Mouse (Mus musculus): ENCODE results near the gene Ndufb7. TPM values are rescaled to one million over a fixed set of nuclear protein-coding genes. Genes with fewer than 3 reads are reported as not detected.

Gene Ndufb7
- 123 and 125 TPM in 2 replicates for total RNA-seq (2023)

GRCm38 (mm10) chr8:83566469-83567395 lies at the start of gene Ndufb7:
TSS of gene Ndufb7 (plus strand) at chr8:83566671.

GRCm38 (mm10) chr8:83535736-83536135 lies 30.7 kb upstream of the Ndufb7 start, which contains the start of gene Olfr370:
TSS of gene Olfr370 (plus strand) at chr8:83535780.

GRCm38 (mm10) chr8:83607661-83608397 lies 41.4 kb downstream of the Ndufb7 start, which contains the start of the genes Tecr and Dnajb1:
TSS of gene Tecr (minus strand) at chr8:83607971.
TSS of gene Dnajb1 (plus strand) at chr8:83608193.

Other genes starting within 250 kb of the Ndufb7 start
- 9.1 and 12.5 TPM in 2 replicates for gene Elmod2, start 234.2 kb upstream of the Ndufb7 start, total RNA-seq (2023)
- gene Mgat4d, start 218.2 kb upstream of the Ndufb7 start, total RNA-seq (2023): not detected in 2 replicates
- gene Clgn, start 176.8 kb upstream of the Ndufb7 start, total RNA-seq (2023): not detected in 2 replicates
- gene Scoc, start 108.3 kb upstream of the Ndufb7 start, total RNA-seq (2023): 6.7 and 9.5 TPM in 2 replicates
- gene Olfr370, start 30.9 kb upstream of the Ndufb7 start, total RNA-seq (2023): not detected in 2 replicates
- 365 and 380 TPM in 2 replicates for gene Tecr, start 41.3 kb downstream of the Ndufb7 start, total RNA-seq (2023)
- 58.1 and 75.3 TPM in 2 replicates for gene Dnajb1, start 41.5 kb downstream of the Ndufb7 start, total RNA-seq (2023)
- 20.3 and 27.2 TPM in 2 replicates for gene Gipc1, start 86.0 kb downstream of the Ndufb7 start, total RNA-seq (2023)
- 0.19 and 0.25 TPM in 2 replicates for gene Ptger1, start 100.0 kb downstream of the Ndufb7 start, total RNA-seq (2023)
- 260 and 307 TPM in 2 replicates for gene Pkn1, start 132.5 kb downstream of the Ndufb7 start, total RNA-seq (2023)
- gene Ddx39, start 148.5 kb downstream of the Ndufb7 start, total RNA-seq (2023): 36.3 and 48.8 TPM in 2 replicates
- gene Adgre5, start 174.7 kb downstream of the Ndufb7 start, total RNA-seq (2023): 1,138 and 1,301 TPM in 2 replicates

Data from neutrophil, adult 65 days (primary cell).